Mouse (Mus musculus): ENCODE data around the gene Gnmt.

DNA sequence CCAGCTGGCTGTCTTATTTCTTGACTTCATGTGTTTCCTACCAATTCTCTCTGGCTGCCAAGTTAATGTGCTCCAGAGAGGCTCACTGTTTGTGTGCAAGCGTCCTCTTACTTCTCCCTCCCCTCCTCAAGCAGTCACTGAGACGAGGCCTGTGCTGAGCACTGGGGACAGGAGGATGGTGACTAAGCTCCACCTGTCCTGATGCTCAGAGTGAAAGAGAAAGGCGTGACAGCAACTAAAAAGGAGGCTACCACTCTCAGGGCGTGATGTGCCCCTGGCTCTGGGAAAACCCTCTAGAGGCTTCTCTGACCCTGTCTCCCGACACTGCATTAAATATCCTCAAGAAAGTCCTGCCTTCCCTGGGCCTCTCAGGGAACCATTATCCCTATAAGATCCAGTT lies 20.3 kb upstream of the Gnmt start:
- TF ChIP-seq GATA1 (IDR thresholded peaks at IDR 0.05; ENCODE audit: borderline replicate concordance, low read length) (no peak), FLI1 (IDR thresholded peaks at IDR 0.05; ENCODE audit: low read length) (no peak)
